Mouse (Mus musculus) C2C12 (cell line): ENCODE measurements around the gene Tent4a.

Experiments
- CTCF ChIP-seq: IDR thresholded peaks from one replicate; pipeline ENCODE4 v1.5.1; 2011; ENCODE audit not compliant: control insufficient read depth, insufficient read depth, insufficient read length
- MYOD1 ChIP-seq: IDR thresholded peaks from one replicate; pipeline ENCODE4 v1.6.1; 2011; ENCODE audit warnings: low read depth; ENCODE audit not compliant: control insufficient read depth, insufficient read length

GRCm38 (mm10) chr13:69583591-69583990 lies 49.2 kb upstream of the Tent4a start:
- no peak for TF ChIP-seq MYOD1
- no peak for TF ChIP-seq CTCF
